ENCODE assay signal across 16 mouse cellular contexts in the genomic region with DNA sequence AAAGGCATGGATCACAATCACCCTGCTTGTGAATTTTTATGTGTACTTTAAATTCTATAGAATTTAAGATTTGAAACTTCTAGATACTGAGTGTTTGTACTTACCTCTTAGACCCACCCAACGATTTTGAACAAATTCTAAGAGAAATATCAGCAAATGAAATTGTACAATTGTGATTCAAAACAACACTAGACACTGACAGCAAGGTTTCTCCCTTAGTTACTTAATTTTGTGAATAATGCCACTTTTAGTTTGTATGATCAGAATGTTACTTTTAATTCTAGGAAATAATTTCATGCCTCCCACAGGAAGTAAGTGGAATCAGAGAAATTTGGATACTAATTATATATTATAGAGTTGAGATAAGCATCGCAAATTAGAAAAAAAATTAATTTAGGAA. TPM values are rescaled to one million over a fixed set of nuclear protein-coding genes. Genes with fewer than 3 reads are reported as not detected.
"Had no signal": no experiment of that assay in that cellular context is flagged by ENCODE, and none has a peak within 500 bp of the region (broad histone marks: within the 10 kb centered on the region; RNA-seq: fewer than 3 reads in every experiment).

No protein-coding gene starts in this region.

- H3K4me3 ChIP-seq: layer of hippocampus, adult 2 months; liver, embryonic 15.5 days had no signal

- H3K4me1 ChIP-seq: liver, embryonic 15.5 days had no signal

- H3K9me3 ChIP-seq: liver, embryonic 15.5 days had no signal

- DNase-seq: kidney, adult 18-20 months; kidney, postnatal 10 days; kidney, postnatal 4 days; left cerebral cortex, postnatal 4 days; lung, adult 2 months; lung, postnatal 10 days; right cerebral cortex, postnatal 25 days; thymus, postnatal 4 days had no signal

- H3K36me3 ChIP-seq: liver, embryonic 15.5 days had no signal

- H3K4me2 ChIP-seq: liver, embryonic 11.5 days; liver, embryonic 15.5 days had no signal

- H3K27ac ChIP-seq: layer of hippocampus, adult 2 months; liver, embryonic 15.5 days; macrophage had no signal

- H3K9ac ChIP-seq: liver, embryonic 15.5 days had no signal

- ATAC-seq: midbrain, embryonic 16.5 days had no signal

RNA-seq across cellular contexts. Expression of a gene that starts 20.2 kb away (rescaled TPM):
- total RNA-seq: megakaryocyte-erythroid progenitor cell, adult 5-6 weeks had no signal
- polyA plus RNA-seq: kidney, embryonic 14.5 days; macrophage; small intestine, adult 2 months had no signal
